Mouse (Mus musculus) midbrain, embryonic 14.5 days (tissue): ENCODE results near the gene Wdr31. TPM values are rescaled to one million over a fixed set of nuclear protein-coding genes. Genes with fewer than 3 reads are reported as not detected.

Experiments used
- ATAC-seq: fragments of 200-750 bp; cut with Nextera tagmentation; 2 replicates; pipeline ENCODE4 v1.8.0; 2017; ENCODE audit warnings: moderate number of reproducible peaks, moderate library complexity; ENCODE audit not compliant: low FRiP score, low TSS enrichment
- DNase-seq: peaks from one replicate; pipeline ENCODE4 v3.0.0-alpha.2; 2015
- H3K27ac ChIP-seq: fragments of 300-500 bp; sonication (generic); replicated peaks from 2 replicates; pipeline ENCODE4 v1.5.1; 2014; ENCODE audit warnings: mild to moderate bottlenecking, low read depth, low read length, moderate library complexity
- H3K27me3 ChIP-seq: fragments of 300-500 bp; sonication (generic); 2 replicates; pipeline ENCODE4 v1.6.1; 2014; ENCODE audit warnings: low read length, control low read depth, mixed read lengths; ENCODE audit not compliant: control insufficient read depth, insufficient read depth
- H3K36me3 ChIP-seq: fragments of 300-500 bp; sonication (generic); 2 replicates; pipeline ENCODE4 v1.6.1; 2014; ENCODE audit warnings: low read length, control low read depth; ENCODE audit not compliant: control insufficient read depth, insufficient read depth
- H3K4me1 ChIP-seq: fragments of 300-500 bp; sonication (generic); 2 replicates; pipeline ENCODE4 v1.6.1; 2014; ENCODE audit warnings: mild to moderate bottlenecking, antibody characterized with exemption, low read length, control low read depth; ENCODE audit not compliant: control insufficient read depth, insufficient read depth
- H3K4me2 ChIP-seq: fragments of 300-500 bp; sonication (generic); 2 replicates; pipeline ENCODE4 v1.6.1; 2014; ENCODE audit warnings: mild to moderate bottlenecking, low read length, moderate library complexity
- H3K4me3 ChIP-seq: fragments of 300-500 bp; sonication (generic); replicated peaks from 2 replicates; pipeline ENCODE4 v1.5.1; 2014; ENCODE audit warnings: low read depth, low read length
- H3K9ac ChIP-seq: fragments of 300-500 bp; sonication (generic); replicated peaks from 2 replicates; pipeline ENCODE4 v1.6.1; 2014; ENCODE audit warnings: mild to moderate bottlenecking, low read length, moderate library complexity
- H3K9me3 ChIP-seq: fragments of 300-500 bp; sonication (generic); 2 replicates; pipeline ENCODE4 v1.6.1; 2016; ENCODE audit warnings: low read length, control low read depth, mixed read lengths; ENCODE audit not compliant: control insufficient read depth
- WGBS: fragments of 180-500 bp; shearing (Covaris S2); extraction: QIAGEN DNeasy Blood & Tissue Kit; methylation state at CpG from one replicate; pipeline ENCODE4 v1.1.7; 2014; 5-methylcytosine and 5-hydroxymethylcytosine counted together
- polyA plus RNA-seq: library from polyadenylated mRNA; unstranded; fragments of >200 nt; fragmentation: Nextera tagmentation; extraction: Ambion mirVana; gene quantifications from 2 replicates; pipeline ENCODE4 v1.2.1, GENCODE M21; 2014

Wdr31 gene
- polyA plus RNA-seq, 1 experiment from 2014 or later = 10.2 TPM

- ATAC-seq = no peak
- WGBS = 94% methylated on average over 6 of the region's 6 CpGs
Observed at GRCm38 (mm10) chr4:62475793-62476192, 5.1 kb upstream of the Wdr31 start.

DNA sequence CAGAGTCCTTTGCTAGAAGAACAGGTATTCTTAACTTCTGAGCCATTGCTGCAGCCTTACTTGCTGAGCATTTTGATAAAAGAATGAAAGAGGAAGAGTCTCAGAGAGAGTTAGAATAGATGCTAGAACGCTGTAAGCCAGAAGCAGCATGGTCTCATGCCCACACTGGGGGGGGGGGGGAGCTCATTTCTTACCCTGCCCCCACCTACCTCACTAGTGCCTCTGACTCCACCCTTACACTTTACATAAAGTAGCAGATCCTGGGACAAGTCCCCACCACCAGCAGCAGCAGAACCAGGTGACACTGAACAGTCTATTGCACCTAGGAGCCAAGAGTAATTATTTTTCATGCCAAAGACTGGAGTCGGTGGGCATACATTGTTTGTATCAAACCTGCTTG lies 4.4 kb upstream of the Wdr31 start:
- Histone ChIP-seq H3K27ac (no peak overlapping the region), H3K4me3 (no peak overlapping the region), H3K27me3 (peaks cover 13% of the 10 kb centered on the region; the same call in 1 of the 2 replicates), H3K4me2 (no peak overlapping the region), H3K4me1 (peaks cover 7% of the 10 kb centered on the region; the same call in 1 of the 2 replicates), H3K9me3 (no peaks in the 10 kb centered on the region), H3K36me3 (no peaks in the 10 kb centered on the region), H3K9ac (no peak overlapping the region)
- ATAC-seq (no peak), DNase-seq (no peak)
- WGBS = 94% methylated on average over 2 of the region's 2 CpGs

More at GRCm38 (mm10) chr4:62475793-62476192, 5.1 kb upstream of the Wdr31 start:
- Histone ChIP-seq H3K9me3 (no peaks in the 10 kb centered on the region), H3K27me3 (peaks cover 15% of the 10 kb centered on the region; the same call in 1 of the 2 replicates), H3K36me3 (no peaks in the 10 kb centered on the region), H3K4me2 (no peak overlapping the region), H3K4me1 (peaks cover 7% of the 10 kb centered on the region; the same call in 1 of the 2 replicates), H3K27ac (no peak overlapping the region), H3K4me3 (no peak overlapping the region), H3K9ac (no peak overlapping the region)
- DNase-seq = no peak

- DNase-seq = no peak
- H3K4me3 ChIP-seq = no peak overlapping the region
- H3K27me3 ChIP-seq = 0 out of 2 replicates have a peak, but pooled peaks cover 3% of the 10 kb centered on the region
- no peak overlapping the region for H3K27ac ChIP-seq
- no peaks in the 10 kb centered on the region for H3K9me3 ChIP-seq
- no peak overlapping the region for H3K9ac ChIP-seq
- WGBS = 99% methylated on average over 2 of the region's 2 CpGs
- no peak for ATAC-seq
- H3K4me2 ChIP-seq = no peak overlapping the region
- H3K4me1 ChIP-seq = no peaks in the 10 kb centered on the region
- H3K36me3 ChIP-seq = no peaks in the 10 kb centered on the region
Observed at GRCm38 (mm10) chr4:62472071-62472470, 1.4 kb upstream of the Wdr31 start.

DNA sequence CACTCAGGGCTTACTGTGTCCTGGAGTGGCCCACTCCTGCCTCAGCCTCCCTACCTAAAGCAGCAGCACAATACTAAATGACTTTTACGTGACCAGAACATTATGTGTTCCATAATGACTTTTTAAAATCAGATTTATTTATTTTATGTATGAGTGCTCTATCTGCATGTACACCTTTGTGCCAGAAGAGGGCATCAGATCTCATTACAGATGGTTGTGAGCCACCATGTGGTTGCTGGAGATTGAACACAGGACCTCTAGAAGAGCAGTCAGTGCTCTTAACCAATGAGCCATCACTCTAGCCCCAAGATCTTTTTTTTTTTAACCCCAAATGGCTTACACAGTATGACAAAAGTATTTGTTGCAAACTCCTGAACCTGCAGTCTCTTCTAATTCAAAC lies 2.5 kb downstream of the Wdr31 start:
- H3K36me3 ChIP-seq = no peaks in the 10 kb centered on the region

DNA sequence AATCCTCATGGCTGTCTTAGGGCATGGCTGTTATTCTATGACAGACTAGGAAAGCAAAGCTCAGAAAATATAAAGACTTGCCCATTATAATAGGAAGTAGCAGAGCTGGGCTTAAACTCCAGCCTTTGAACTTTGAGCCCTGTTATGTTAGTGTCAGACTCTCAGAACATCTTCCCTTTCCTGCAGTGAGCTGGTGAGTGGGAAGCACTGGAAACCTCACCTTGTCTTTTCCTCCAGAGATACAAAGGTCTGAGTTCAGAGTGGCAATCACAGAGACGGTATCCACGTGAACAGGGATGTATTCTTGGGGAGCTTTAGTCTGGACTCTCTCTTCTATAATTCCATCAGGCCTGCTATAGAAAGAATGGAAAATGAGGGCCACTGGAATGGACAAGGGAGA lies 7.6 kb downstream of the Wdr31 start:
- 87% methylated on average over 2 of the region's 2 CpGs for WGBS

More for the DNA sequence above, 2.5 kb downstream of the Wdr31 start:
- Histone ChIP-seq H3K27me3 (no peaks in the 10 kb centered on the region), H3K9me3 (no peaks in the 10 kb centered on the region), H3K9ac (no peak overlapping the region), H3K4me3 (no peak overlapping the region), H3K4me2 (no peak overlapping the region), H3K27ac (no peak overlapping the region), H3K4me1 (no peaks in the 10 kb centered on the region)
- WGBS = 91% methylated on average over 1 of the region's 1 CpGs
- DNase-seq (no peak), ATAC-seq (no peak)

GRCm38 (mm10) chr4:62460348-62460747 lies 10.3 kb downstream of the Wdr31 start:
- no peaks in the 10 kb centered on the region for H3K4me1 ChIP-seq
- no peak overlapping the region for H3K4me3 ChIP-seq
- H3K4me2 ChIP-seq = no peak overlapping the region
- no peak overlapping the region for H3K9ac ChIP-seq
- H3K9me3 ChIP-seq = no peaks in the 10 kb centered on the region
- DNase-seq = no peak
- peaks cover 15% of the 10 kb centered on the region; the same call in 1 of the 2 replicates for H3K36me3 ChIP-seq
- 95% methylated on average over 8 of the region's 8 CpGs for WGBS
- H3K27ac ChIP-seq = no peak overlapping the region
- H3K27me3 ChIP-seq = no peaks in the 10 kb centered on the region
- ATAC-seq = no peak

More for the DNA sequence above, 7.6 kb downstream of the Wdr31 start:
- H3K4me2 ChIP-seq = no peak overlapping the region
- ATAC-seq (no peak), DNase-seq (no peak)
- no peaks in the 10 kb centered on the region for H3K27me3 ChIP-seq
- H3K27ac ChIP-seq = no peak overlapping the region
- no peaks in the 10 kb centered on the region for H3K9me3 ChIP-seq
- no peaks in the 10 kb centered on the region for H3K4me1 ChIP-seq
- H3K36me3 ChIP-seq = peaks cover 12% of the 10 kb centered on the region; the same call in 1 of the 2 replicates
- H3K9ac ChIP-seq = no peak overlapping the region
- H3K4me3 ChIP-seq = no peak overlapping the region

GRCm38 (mm10) chr4:62459081-62459480 lies 11.6 kb downstream of the Wdr31 start:
- no peaks in the 10 kb centered on the region for H3K9me3 ChIP-seq
- ATAC-seq (no peak), DNase-seq (no peak)
- no peak overlapping the region for H3K4me3 ChIP-seq
- H3K27ac ChIP-seq = no peak overlapping the region
- no peaks in the 10 kb centered on the region for H3K4me1 ChIP-seq
- no peaks in the 10 kb centered on the region for H3K27me3 ChIP-seq
- WGBS = 95% methylated on average over 3 of the region's 3 CpGs
- no peak overlapping the region for H3K4me2 ChIP-seq
- H3K36me3 ChIP-seq = peaks cover 15% of the 10 kb centered on the region; the same call in 1 of the 2 replicates
- no peak overlapping the region for H3K9ac ChIP-seq

GRCm38 (mm10) chr4:62454995-62455394 lies 15.7 kb downstream of the Wdr31 start:
- H3K4me2 ChIP-seq = no peak overlapping the region
- H3K4me1 ChIP-seq = no peaks in the 10 kb centered on the region
- H3K27me3 ChIP-seq = no peaks in the 10 kb centered on the region
- no peak overlapping the region for H3K4me3 ChIP-seq
- no peak overlapping the region for H3K9ac ChIP-seq
- DNase-seq (peak; percentile 62), ATAC-seq (no peak)
- H3K27ac ChIP-seq = no peak overlapping the region
- no peaks in the 10 kb centered on the region for H3K9me3 ChIP-seq
- 69% methylated on average over 5 of the region's 5 CpGs for WGBS
- peaks cover 7% of the 10 kb centered on the region; the same call in 1 of the 2 replicates for H3K36me3 ChIP-seq

GRCm38 (mm10) chr4:62440986-62441385 lies 29.7 kb downstream of the Wdr31 start:
- ATAC-seq = no peak
- Histone ChIP-seq H3K4me3 (no peak overlapping the region), H3K4me1 (no peaks in the 10 kb centered on the region), H3K36me3 (no peaks in the 10 kb centered on the region), H3K27ac (no peak overlapping the region), H3K27me3 (no peaks in the 10 kb centered on the region), H3K9ac (no peak overlapping the region), H3K4me2 (no peak overlapping the region), H3K9me3 (no peaks in the 10 kb centered on the region)
- 81% methylated on average over 4 of the region's 4 CpGs for WGBS
- DNase-seq = no peak
